Mouse (Mus musculus) frontal cortex, adult (tissue): ENCODE results near the gene A630095N17Rik.

Experiments used
- ATAC-seq: cut with Nextera tagmentation; 2 replicates; pipeline ENCODE4 v1.9.2; 2017; ENCODE audit warnings: mild to moderate bottlenecking, moderate library complexity, mixed read lengths; ENCODE audit not compliant: low TSS enrichment

A630095N17Rik gene

GRCm38 (mm10) chr1:75214886-75215285 lies 17.0 kb downstream of the A630095N17Rik start:
- ATAC-seq = no peak

GRCm38 (mm10) chr1:75214442-75214841 lies 17.5 kb downstream of the A630095N17Rik start:
- ATAC-seq = no peak

- ATAC-seq = no peak
These were observed 18.8 kb downstream of the A630095N17Rik start for GRCm38 (mm10) chr1:75213096-75213495.

GRCm38 (mm10) chr1:75212542-75212941 lies 19.4 kb downstream of the A630095N17Rik start:
- ATAC-seq = no peak

GRCm38 (mm10) chr1:75211141-75211708 lies 20.7 kb downstream of the A630095N17Rik start:
- no peak for ATAC-seq

GRCm38 (mm10) chr1:75210136-75211087 lies 21.5 kb downstream of the A630095N17Rik start, which contains the start of the genes Glb1l and Stk16:
Gene Glb1l, minus strand, starts transcription at chr1:75210813.
Gene Stk16, plus strand, starts transcription at chr1:75210838.
- peak; percentile 85 for ATAC-seq

GRCm38 (mm10) chr1:75208967-75209678 lies 22.8 kb downstream of the A630095N17Rik start:
- no peak for ATAC-seq

GRCm38 (mm10) chr1:75201236-75201635 lies 30.7 kb downstream of the A630095N17Rik start:
- no peak for ATAC-seq

- ATAC-seq = peak; percentile 58
These were observed 39.5 kb downstream of the A630095N17Rik start for GRCm38 (mm10) chr1:75192452-75192851.

- peak; percentile 98 for ATAC-seq
These were observed 40.1 kb downstream of the A630095N17Rik start, which contains the start of the genes Ankzf1 and Atg9a for GRCm38 (mm10) chr1:75191622-75192402. Gene Ankzf1, plus strand, starts transcription at chr1:75192151. Gene Atg9a, minus strand, starts transcription at chr1:75192196.

GRCm38 (mm10) chr1:75191258-75191621 lies 40.7 kb downstream of the A630095N17Rik start:
- ATAC-seq = peak; percentile 5; the same call in 1 of the 2 replicates

GRCm38 (mm10) chr1:75190577-75190976 lies 41.3 kb downstream of the A630095N17Rik start:
- ATAC-seq = no peak

- ATAC-seq = no peak
These were observed 43.9 kb downstream of the A630095N17Rik start for GRCm38 (mm10) chr1:75187914-75188483.

GRCm38 (mm10) chr1:75187126-75187525 lies 44.8 kb downstream of the A630095N17Rik start:
- ATAC-seq = no peak

- ATAC-seq = no peak
These were observed 46.4 kb downstream of the A630095N17Rik start for GRCm38 (mm10) chr1:75185495-75185894.

GRCm38 (mm10) chr1:75182160-75182559 lies 49.7 kb downstream of the A630095N17Rik start:
- ATAC-seq = no peak

- no peak for ATAC-seq
These were observed 50.5 kb downstream of the A630095N17Rik start for GRCm38 (mm10) chr1:75181377-75181870.

GRCm38 (mm10) chr1:75180741-75181140 lies 51.2 kb downstream of the A630095N17Rik start:
- ATAC-seq = no peak

GRCm38 (mm10) chr1:75180105-75180590 lies 51.8 kb downstream of the A630095N17Rik start, which contains the start of gene Abcb6:
Gene Abcb6, minus strand, starts transcription at chr1:75180392.
- ATAC-seq = peak; percentile 92
